Mouse (Mus musculus) frontal cortex, postnatal 14 days (tissue): ENCODE data around the gene Ric8a.

ENCODE experiments used
- DNase-seq, 2 experiments: peaks; one replicate each; pipeline ENCODE4 v3.0.0; 2022; ENCODE audit warnings: low spot score in 2 of 2

The Ric8a gene

GRCm38 (mm10) chr7:140846676-140847075 lies 10.1 kb upstream of the Ric8a start:
- no peak for DNase-seq

- DNase-seq: no peak
Observed at GRCm38 (mm10) chr7:140847755-140848580, 8.8 kb upstream of the Ric8a start, which contains the start of gene Odf3. Gene Odf3, plus strand, starts transcription at chr7:140847805.

DNA sequence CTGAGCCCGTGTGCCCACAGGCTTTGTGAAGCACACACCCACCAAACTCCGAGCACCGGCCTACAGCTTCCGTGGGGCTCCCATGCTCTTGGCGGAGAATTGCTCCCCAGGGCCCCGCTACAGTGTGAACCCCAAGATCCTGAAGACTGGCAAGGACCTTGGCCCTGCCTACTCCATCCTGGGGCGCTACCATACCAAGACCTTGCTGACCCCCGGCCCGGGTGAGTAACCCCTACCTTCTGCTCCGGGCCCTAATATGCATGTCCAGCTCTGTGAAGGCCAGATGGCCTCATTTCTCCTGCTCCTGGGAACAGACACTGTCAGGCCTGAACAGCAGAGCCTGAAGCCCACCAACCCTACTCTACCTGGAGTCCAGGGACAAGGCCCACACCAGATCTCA lies 8.2 kb upstream of the Ric8a start:
- DNase-seq: no peak

DNA sequence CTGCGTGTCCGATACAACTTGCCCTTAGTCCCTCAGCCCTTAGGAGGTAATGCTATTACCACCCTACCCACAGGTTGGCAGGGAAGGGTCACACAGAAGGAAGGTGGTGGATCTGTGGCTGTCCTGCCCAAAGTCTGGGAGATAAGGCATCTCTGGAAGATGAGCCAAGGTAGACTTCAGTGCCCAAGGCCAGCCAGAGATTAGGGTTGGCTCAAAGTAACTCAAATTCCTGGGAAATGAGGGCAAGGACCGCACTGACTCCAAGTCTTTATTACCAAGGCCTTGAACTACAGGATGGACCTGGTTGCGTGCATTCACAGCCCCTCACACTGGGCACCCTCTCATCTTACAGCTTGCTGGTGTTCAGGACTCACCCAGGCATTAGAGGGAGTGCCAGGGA lies 4.8 kb upstream of the Ric8a start:
- DNase-seq: no peak

- no peak for DNase-seq
Observed at GRCm38 (mm10) chr7:140853386-140853785, 3.4 kb upstream of the Ric8a start.

DNA sequence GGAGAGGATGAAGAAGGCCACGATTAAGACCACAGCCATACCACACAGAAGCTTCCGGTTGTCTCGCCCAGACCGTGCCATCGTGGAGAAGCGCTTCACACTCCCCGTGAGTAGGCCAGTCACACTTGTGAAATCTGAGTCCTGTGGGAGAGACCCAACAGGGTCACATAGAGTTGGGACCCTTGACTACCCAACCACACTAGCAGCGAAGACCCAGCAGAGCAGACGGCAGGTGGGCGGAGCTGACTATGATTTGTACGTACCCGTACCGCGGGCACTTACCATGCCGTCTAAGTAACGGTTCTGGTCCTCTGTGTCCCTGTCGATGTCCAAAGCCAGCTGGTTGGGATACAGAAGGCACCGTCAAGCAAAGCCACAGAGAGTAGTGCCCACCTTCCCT lies 2.3 kb upstream of the Ric8a start:
- DNase-seq: no peak

DNA sequence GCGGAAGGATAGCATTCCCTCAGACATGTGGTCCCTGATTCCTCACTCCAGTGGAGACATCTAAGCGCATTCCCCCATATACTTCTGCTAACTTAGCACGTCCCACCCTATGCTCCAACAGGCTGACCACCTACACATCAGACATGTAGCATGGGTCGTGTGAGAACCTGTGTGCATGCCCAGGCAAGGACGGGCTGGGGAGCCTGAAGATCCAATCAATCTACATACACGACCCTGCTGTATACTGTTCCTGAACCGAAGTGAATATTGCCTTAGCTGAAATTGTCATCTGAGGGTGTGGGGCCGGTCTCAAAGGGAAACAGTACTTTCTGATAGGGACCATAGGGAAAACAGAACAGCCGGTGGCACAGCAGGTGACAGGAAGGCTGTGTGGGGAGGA lies 1.6 kb upstream of the Ric8a start:
- no peak for DNase-seq

DNA sequence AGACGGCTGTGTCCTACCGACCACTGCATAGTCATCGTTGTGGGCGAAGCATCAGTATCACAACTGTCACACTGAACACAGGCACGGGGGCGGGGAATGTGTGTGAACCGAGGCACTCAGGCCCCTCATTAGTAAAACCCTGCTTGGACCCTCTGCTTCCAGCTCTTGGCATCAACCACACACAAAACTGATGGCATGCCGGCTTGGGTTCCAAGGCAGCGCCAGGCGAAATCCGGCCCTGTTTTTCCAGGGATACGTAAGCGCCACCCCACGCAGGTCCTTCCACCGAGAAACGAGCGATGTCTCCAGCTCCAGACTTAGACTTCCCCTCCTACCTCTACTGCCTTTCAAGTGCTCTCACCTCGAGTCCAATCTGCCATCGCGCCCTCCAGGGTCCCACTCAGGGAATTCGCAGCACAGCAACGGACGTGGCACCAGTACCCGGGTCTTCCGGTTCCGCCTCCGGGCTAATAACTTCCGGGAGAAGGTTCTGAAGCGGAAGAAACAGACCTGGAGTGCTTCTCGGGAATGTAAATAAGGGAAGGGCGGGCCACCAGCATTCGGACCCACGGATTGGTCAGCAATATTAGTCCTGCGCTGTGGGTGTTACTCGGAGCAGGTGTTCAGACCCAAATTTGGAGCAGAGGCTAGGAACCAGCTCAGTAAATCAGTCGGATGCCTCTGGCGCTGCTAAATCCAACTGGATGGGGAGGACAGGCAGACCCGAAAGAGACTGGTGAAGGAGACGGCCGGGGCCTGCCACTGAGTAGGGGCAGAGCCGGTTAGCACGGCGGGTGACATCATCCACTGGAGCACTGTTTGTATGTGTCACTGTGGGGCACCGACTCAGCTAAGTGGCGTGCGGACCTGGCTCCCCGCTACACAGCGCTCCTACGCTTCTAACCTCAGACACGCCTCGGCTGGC lies 635 bp upstream of the Ric8a start, which contains the start of gene Gm45785:
Gene Gm45785, minus strand, starts transcription at position 472 of the 925 bp plus-strand sequence.
- peak; percentile 73 to 78 for DNase-seq

DNA sequence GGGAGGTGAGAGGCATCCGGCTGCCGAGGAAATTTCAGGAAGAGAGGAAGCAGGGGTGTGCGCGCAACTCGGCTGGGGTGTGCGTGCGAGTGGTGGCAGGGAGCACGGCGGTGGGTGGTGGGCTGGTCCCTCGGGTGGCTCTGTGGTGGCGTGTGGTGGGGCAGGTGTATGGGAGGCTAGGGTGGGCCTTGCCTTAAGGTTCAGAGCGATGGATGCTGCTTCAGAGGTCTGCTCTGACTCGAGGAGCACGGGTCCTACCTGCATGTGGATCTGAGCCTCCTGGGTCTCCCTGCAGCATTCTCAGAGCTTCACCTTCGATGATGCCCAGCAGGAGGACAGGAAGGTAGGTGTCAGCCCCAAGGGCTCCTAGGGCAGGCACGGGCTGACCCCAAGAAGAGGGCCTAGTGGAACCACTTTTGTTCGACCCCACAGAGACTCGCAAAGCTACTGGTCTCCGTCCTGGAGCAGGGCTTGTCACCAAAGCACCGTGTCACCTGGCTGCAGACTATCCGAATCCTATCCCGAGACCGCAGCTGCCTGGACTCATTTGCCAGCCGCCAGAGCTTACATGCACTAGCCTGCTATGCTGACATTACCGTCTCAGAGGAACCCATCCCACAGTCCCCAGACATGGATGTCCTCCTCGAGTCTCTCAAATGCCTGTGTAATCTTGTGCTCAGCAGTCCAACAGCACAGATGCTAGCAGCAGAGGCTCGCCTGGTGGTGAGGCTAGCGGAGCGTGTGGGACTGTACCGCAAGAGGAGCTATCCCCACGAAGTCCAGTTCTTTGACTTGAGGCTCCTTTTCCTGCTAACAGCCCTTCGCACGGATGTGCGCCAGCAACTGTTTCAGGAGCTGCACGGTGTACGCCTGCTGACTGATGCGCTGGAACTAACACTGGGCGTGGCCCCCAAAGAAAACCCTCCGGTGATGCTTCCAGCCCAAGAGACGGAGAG lies 1.1 kb downstream of the Ric8a start, which contains the start of gene Bet1l:
Gene Bet1l, minus strand, starts transcription at position 28 of the 956 bp plus-strand sequence.
- DNase-seq: no peak

GRCm38 (mm10) chr7:140858746-140859145 lies 2.0 kb downstream of the Ric8a start:
- DNase-seq: no peak

- DNase-seq: no peak
Observed at GRCm38 (mm10) chr7:140859997-140860396, 3.2 kb downstream of the Ric8a start.

- DNase-seq: no peak
Observed at GRCm38 (mm10) chr7:140860728-140861127, 4.0 kb downstream of the Ric8a start.

DNA sequence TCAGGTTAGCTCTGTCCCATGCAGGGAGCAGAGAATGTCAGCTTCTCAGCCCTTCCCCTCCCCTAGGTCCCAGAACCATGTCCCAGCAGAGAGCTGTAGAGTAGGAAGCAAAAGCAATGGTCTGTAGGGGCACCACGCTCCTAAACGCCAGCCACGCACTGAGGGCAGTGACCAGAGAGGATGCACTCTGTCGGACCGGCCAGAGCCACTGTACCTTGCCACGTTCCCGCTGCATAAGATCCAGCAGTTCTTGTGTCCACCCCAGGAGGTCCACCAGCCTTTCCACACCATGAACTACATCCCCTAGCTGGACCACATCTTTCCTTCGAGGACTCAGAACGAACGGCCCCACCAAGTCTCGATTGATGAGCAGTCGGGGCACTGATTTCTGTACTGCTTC lies 8.0 kb downstream of the Ric8a start:
- no peak for DNase-seq

DNA sequence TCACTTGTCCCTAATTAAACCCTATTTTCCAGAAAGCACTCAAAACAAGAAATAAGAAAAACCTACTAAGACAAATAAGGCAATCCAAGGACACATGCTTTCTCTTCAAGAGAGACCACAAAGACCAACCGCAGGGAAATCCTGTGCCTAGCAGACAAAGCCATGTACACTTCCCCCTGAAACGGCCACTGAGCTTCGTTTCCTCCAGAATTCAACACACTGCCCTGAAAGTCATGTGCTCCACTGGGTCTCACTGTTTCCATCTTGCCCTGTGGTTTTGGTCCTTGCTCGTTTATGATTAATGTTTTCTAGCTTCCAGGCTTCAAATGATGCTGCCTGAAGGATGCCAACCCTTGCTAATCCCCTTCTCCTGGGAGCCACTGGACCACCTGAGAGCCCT lies 17.5 kb downstream of the Ric8a start:
- no peak for DNase-seq

GRCm38 (mm10) chr7:140877364-140877763 lies 20.6 kb downstream of the Ric8a start:
- DNase-seq: no peak

GRCm38 (mm10) chr7:140879355-140879754 lies 22.6 kb downstream of the Ric8a start:
- no peak for DNase-seq

DNA sequence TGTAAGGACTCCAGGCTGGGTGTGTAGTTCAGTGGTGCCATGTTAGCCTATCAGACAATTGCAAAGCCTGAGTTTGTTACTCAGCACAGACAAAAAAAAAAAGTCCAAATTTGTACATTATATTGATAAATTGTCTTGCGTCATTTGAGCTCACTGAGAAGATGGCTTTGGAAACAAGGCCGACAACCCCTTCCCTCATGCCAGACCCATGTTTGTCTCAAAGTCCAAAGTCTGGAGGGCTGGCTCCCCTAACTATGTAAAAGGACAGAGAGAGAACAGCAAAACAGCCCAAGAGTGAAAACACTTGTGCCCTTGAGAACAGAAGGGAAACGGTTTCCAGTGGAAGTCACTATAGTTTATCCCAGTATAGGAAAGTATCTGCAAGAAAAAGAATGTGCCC lies 23.7 kb downstream of the Ric8a start:
- DNase-seq: no peak

GRCm38 (mm10) chr7:140880865-140881515 lies 24.2 kb downstream of the Ric8a start:
- DNase-seq: no peak

GRCm38 (mm10) chr7:140881696-140882468 lies 25.1 kb downstream of the Ric8a start, which contains the start of the genes Psmd13 and Sirt3:
Gene Psmd13, plus strand, starts transcription at chr7:140881968.
Gene Sirt3, minus strand, starts transcription at chr7:140882309.
- peak; percentile 89 to 91 for DNase-seq

GRCm38 (mm10) chr7:140882469-140882803 lies 25.7 kb downstream of the Ric8a start:
- no peak for DNase-seq
